Mouse (Mus musculus) limb, embryonic 12.5 days (tissue): ENCODE results near the gene Tasp1. TPM values are rescaled to one million over a fixed set of nuclear protein-coding genes. Genes with fewer than 3 reads are reported as not detected.
"Not testable (repeated sequence)": the region's sequence is repeated elsewhere in the genome, so short reads cannot be mapped to it uniquely, and the experiment has no call there.

Experiments
- ATAC-seq: fragments of 200-750 bp; cut with Nextera tagmentation; 2 replicates; pipeline ENCODE4 v1.8.0; 2017; ENCODE audit warnings: low read depth, moderate TSS enrichment; ENCODE audit not compliant: insufficient number of reproducible peaks, insufficient read depth, low FRiP score, low TSS enrichment
- H3K27ac ChIP-seq: fragments of 300-500 bp; sonication (generic); 2 replicates; pipeline ENCODE4 v1.5.1; 2016; ENCODE audit warnings: mild to moderate bottlenecking, moderate library complexity
- H3K27me3 ChIP-seq: fragments of 300-500 bp; sonication (generic); 2 replicates; pipeline ENCODE4 v1.6.1; 2016; ENCODE audit warnings: mild to moderate bottlenecking, moderate library complexity
- H3K36me3 ChIP-seq: fragments of 300-500 bp; sonication (generic); 2 replicates; pipeline ENCODE4 v1.6.1; 2016; ENCODE audit warnings: mild to moderate bottlenecking, moderate library complexity
- H3K4me1 ChIP-seq: fragments of 300-500 bp; sonication (generic); replicated peaks from 2 replicates; pipeline ENCODE4 v1.6.1; 2016
- H3K4me2 ChIP-seq: fragments of 300-500 bp; sonication (generic); 2 replicates; pipeline ENCODE4 v1.6.1; 2016; ENCODE audit warnings: mild to moderate bottlenecking, moderate library complexity
- H3K4me3 ChIP-seq: fragments of 300-500 bp; sonication (generic); replicated peaks from 2 replicates; pipeline ENCODE4 v1.5.1; 2016; ENCODE audit warnings: mild to moderate bottlenecking
- H3K9ac ChIP-seq: fragments of 300-500 bp; sonication (generic); replicated peaks from 2 replicates; pipeline ENCODE4 v1.6.1; 2016; ENCODE audit warnings: mild to moderate bottlenecking, moderate library complexity
- H3K9me3 ChIP-seq: fragments of 300-500 bp; sonication (generic); 2 replicates; pipeline ENCODE4 v1.6.1; 2016; ENCODE audit warnings: mild to moderate bottlenecking, moderate library complexity
- WGBS: fragments of 180-500 bp; shearing (Covaris S2); methylation state at CpG from one replicate; pipeline ENCODE4 v1.1.7; 2016; 5-methylcytosine and 5-hydroxymethylcytosine counted together
- polyA plus RNA-seq: library from polyadenylated mRNA; unstranded; fragments of >200 nt; fragmentation: Nextera tagmentation; extraction: Ambion mirVana; gene quantifications from 2 replicates; pipeline ENCODE4 v1.2.1, GENCODE M21; 2016

Tasp1 gene
- polyA plus RNA-seq, 1 experiment from 2014 or later, result 21.6 TPM

DNA sequence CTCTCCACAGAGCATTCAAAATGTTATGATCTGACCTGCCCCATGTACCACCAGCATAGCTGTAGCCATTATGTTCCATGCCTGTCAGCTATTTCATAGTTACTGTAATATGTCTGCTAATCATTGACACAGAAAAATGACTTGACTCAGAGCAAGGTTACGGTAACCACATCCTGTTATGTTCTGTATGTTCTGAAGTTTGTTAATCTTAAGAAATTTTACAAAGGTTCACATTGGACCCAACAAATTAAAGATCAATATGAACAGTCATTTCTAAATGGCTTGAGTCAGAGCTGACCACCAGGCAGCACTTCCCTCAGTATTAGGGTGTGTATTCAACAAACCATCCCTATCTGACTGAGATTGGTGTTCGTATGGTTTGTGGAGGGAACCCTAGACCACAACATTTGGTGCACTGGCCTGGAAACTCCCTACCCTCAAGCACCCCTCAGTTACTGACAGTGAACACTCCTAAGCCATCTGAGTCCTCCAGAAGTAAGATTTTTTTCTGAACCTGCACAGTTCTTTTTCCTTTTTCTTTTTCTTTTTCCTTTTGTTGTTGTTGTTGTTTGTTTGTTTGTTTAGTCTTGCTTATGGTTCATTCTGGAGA, 24.0 kb downstream of the Tasp1 start:
- Histone ChIP-seq H3K9me3 (no peaks in the 10 kb centered on the region), H3K27me3 (no peaks in the 10 kb centered on the region), H3K4me3 (no peak overlapping the region), H3K27ac (no peak overlapping the region), H3K36me3 (peaks cover 20% of the 10 kb centered on the region), H3K4me1 (no peaks in the 10 kb centered on the region), H3K9ac (no peak overlapping the region), H3K4me2 (no peak overlapping the region)
- WGBS, result 84% methylated on average over 2 of the region's 2 CpGs
- ATAC-seq, result no peak

DNA sequence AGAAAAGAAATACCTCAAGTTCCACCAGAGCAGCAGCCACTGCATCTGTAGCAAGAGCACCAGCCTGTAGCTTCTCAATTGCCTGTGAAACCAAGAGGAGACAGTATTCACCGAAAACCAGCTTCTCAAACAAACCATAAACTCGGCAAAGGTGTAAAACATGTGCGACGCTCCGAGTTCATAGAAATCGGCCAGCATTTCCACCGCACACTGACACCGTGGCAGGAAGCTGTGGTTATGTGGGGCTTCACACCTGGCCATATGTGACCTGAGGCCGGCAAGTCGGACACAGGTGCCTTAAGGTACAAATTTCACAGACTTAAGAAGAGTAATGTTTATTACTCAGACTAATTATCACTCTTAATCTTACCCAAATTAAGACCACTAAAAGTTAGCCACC, 24.5 kb downstream of the Tasp1 start:
- ATAC-seq, result no peak
- Histone ChIP-seq H3K4me3 (no peak overlapping the region), H3K9ac (no peak overlapping the region), H3K27me3 (no peaks in the 10 kb centered on the region), H3K27ac (no peak overlapping the region), H3K9me3 (no peaks in the 10 kb centered on the region), H3K4me1 (no peaks in the 10 kb centered on the region), H3K36me3 (peaks cover 17% of the 10 kb centered on the region), H3K4me2 (no peak overlapping the region)
- WGBS, result 86% methylated on average over 10 of the region's 10 CpGs

- Histone ChIP-seq H3K36me3 (peaks cover 14% of the 10 kb centered on the region; the same call in 1 of the 2 replicates), H3K4me3 (no peak overlapping the region), H3K27me3 (no peaks in the 10 kb centered on the region), H3K4me1 (no peaks in the 10 kb centered on the region), H3K4me2 (no peak overlapping the region), H3K9ac (no peak overlapping the region), H3K9me3 (no peaks in the 10 kb centered on the region), H3K27ac (no peak overlapping the region)
- 80% methylated on average over 2 of the region's 2 CpGs for WGBS
- no peak for ATAC-seq
These were observed 29.1 kb downstream of the Tasp1 start for GRCm38 (mm10) chr2:140037459-140037858.

GRCm38 (mm10) chr2:140036854-140037253, 29.8 kb downstream of the Tasp1 start:
- Histone ChIP-seq H3K9me3 (no peaks in the 10 kb centered on the region), H3K4me2 (no peak overlapping the region), H3K27me3 (no peaks in the 10 kb centered on the region), H3K27ac (no peak overlapping the region), H3K36me3 (peaks cover 14% of the 10 kb centered on the region; the same call in 1 of the 2 replicates), H3K4me1 (no peaks in the 10 kb centered on the region), H3K9ac (no peak overlapping the region), H3K4me3 (no peak overlapping the region)
- no peak for ATAC-seq

DNA sequence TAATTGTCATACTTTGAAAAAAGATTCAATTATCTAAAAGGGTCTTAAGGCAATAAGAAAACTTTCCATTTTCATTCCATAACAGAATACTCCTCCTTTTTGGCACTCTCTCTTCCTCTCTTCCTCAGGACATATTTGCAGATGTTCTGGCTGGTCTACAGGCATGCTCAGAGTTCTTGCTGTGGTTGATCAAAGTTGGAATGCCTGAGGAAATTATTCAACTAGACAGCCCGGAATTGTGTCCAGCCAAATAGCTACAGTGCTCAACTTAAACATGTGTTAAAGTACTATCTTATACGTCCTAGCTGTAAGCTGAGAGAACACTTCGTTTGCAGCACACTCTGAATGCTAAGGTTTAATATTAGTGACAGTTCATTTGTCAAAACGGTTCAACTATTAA, 41.7 kb downstream of the Tasp1 start:
- H3K4me2 ChIP-seq, result no peak overlapping the region
- no peak overlapping the region for H3K4me3 ChIP-seq
- H3K27ac ChIP-seq, result no peak overlapping the region
- no peaks in the 10 kb centered on the region for H3K4me1 ChIP-seq
- no peak overlapping the region for H3K9ac ChIP-seq
- ATAC-seq, result no peak
- peaks cover 19% of the 10 kb centered on the region for H3K36me3 ChIP-seq
- H3K27me3 ChIP-seq, result no peaks in the 10 kb centered on the region
- H3K9me3 ChIP-seq, result no peaks in the 10 kb centered on the region
- 55% methylated on average over 4 of the region's 4 CpGs for WGBS

GRCm38 (mm10) chr2:140007406-140007805, 59.2 kb downstream of the Tasp1 start:
- Histone ChIP-seq H3K27ac (no peak overlapping the region), H3K36me3 (no peaks in the 10 kb centered on the region; the same call in 1 of the 2 replicates), H3K9ac (no peak overlapping the region), H3K9me3 (no peaks in the 10 kb centered on the region), H3K27me3 (no peaks in the 10 kb centered on the region), H3K4me3 (no peak overlapping the region), H3K4me1 (no peaks in the 10 kb centered on the region), H3K4me2 (no peak overlapping the region)
- WGBS, result 83% methylated on average over 3 of the region's 3 CpGs
- no peak for ATAC-seq

DNA sequence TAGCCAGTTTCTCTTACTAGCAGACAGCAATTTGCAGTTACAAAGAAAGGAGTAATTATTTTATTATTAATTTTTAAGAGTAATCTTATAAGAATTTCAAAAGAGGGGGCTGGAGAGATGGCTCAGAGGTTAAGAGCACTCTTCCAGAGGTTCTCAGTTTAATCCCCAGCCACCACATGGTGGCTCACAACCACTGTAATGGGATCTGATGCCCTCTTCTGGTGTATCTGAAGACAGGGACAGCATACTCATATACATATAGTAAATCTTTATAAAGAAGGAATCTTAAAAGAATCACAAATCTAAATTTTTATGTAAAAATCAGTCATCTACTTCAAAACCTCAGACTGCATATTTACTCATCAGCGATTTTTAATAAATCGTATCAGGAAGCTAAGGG, 68.4 kb downstream of the Tasp1 start:
- 92% methylated on average over 2 of the region's 2 CpGs for WGBS
- Histone ChIP-seq H3K9ac (no peak overlapping the region), H3K9me3 (no peaks in the 10 kb centered on the region), H3K27ac (no peak overlapping the region), H3K36me3 (peaks cover 7% of the 10 kb centered on the region), H3K27me3 (no peaks in the 10 kb centered on the region), H3K4me1 (no peaks in the 10 kb centered on the region), H3K4me3 (no peak overlapping the region), H3K4me2 (no peak overlapping the region)
- ATAC-seq, result no peak

GRCm38 (mm10) chr2:139989907-139990306, 76.7 kb downstream of the Tasp1 start:
- H3K9me3 ChIP-seq, H3K36me3 ChIP-seq, H3K4me3 ChIP-seq, ATAC-seq, H3K9ac ChIP-seq, H3K4me1 ChIP-seq, H3K27me3 ChIP-seq, H3K4me2 ChIP-seq, H3K27ac ChIP-seq: not testable (repeated sequence)
- 91% methylated on average over 1 of the region's 1 CpGs for WGBS

- H3K27me3 ChIP-seq, result no peaks in the 10 kb centered on the region
These were observed 99.2 kb downstream of the Tasp1 start for GRCm38 (mm10) chr2:139967451-139967850.

GRCm38 (mm10) chr2:139966288-139966687, 100.3 kb downstream of the Tasp1 start:
- no peak overlapping the region for H3K4me2 ChIP-seq
- H3K4me1 ChIP-seq, result 0 out of 2 replicates have a peak, but pooled peaks cover 3% of the 10 kb centered on the region
- WGBS, result 56% methylated on average over 3 of the region's 3 CpGs
- H3K36me3 ChIP-seq, result no peaks in the 10 kb centered on the region
- no peaks in the 10 kb centered on the region for H3K9me3 ChIP-seq
- H3K4me3 ChIP-seq, result no peak overlapping the region
- no peak overlapping the region for H3K9ac ChIP-seq
- no peak overlapping the region for H3K27ac ChIP-seq
- H3K27me3 ChIP-seq, result no peaks in the 10 kb centered on the region
- no peak for ATAC-seq

More at GRCm38 (mm10) chr2:139967451-139967850, 99.2 kb downstream of the Tasp1 start:
- Histone ChIP-seq H3K4me2 (no peak overlapping the region), H3K36me3 (no peaks in the 10 kb centered on the region), H3K27ac (no peak overlapping the region), H3K4me3 (no peak overlapping the region), H3K9ac (no peak overlapping the region), H3K9me3 (no peaks in the 10 kb centered on the region), H3K4me1 (0 out of 2 replicates have a peak, but pooled peaks cover 3% of the 10 kb centered on the region)
- WGBS, result 73% methylated on average over 2 of the region's 2 CpGs
- ATAC-seq, result no peak

- no peak for ATAC-seq
These were observed 117.8 kb downstream of the Tasp1 start for GRCm38 (mm10) chr2:139948843-139949242.

GRCm38 (mm10) chr2:139937581-139937980, 129.0 kb downstream of the Tasp1 start:
- H3K4me3 ChIP-seq, result no peak overlapping the region
- peaks cover 24% of the 10 kb centered on the region for H3K4me1 ChIP-seq
- peaks cover 7% of the 10 kb centered on the region; the same call in 1 of the 2 replicates for H3K36me3 ChIP-seq
- no peaks in the 10 kb centered on the region for H3K9me3 ChIP-seq
- 74% methylated on average over 2 of the region's 2 CpGs for WGBS
- H3K9ac ChIP-seq, result no peak overlapping the region
- no peak for ATAC-seq
- no peak overlapping the region for H3K27ac ChIP-seq
- no peaks in the 10 kb centered on the region for H3K27me3 ChIP-seq
- H3K4me2 ChIP-seq, result no peak overlapping the region

More at GRCm38 (mm10) chr2:139948843-139949242, 117.8 kb downstream of the Tasp1 start:
- H3K27me3 ChIP-seq, result no peaks in the 10 kb centered on the region
- H3K4me1 ChIP-seq, result 0 out of 2 replicates have a peak, but pooled peaks cover 2% of the 10 kb centered on the region
- H3K4me3 ChIP-seq, result no peak overlapping the region
- H3K9me3 ChIP-seq, result no peaks in the 10 kb centered on the region
- H3K27ac ChIP-seq, result 0 out of 2 replicates have a peak overlapping the region, but pooled peaks have one; percentile 47
- 61% methylated on average over 1 of the region's 1 CpGs for WGBS
- H3K9ac ChIP-seq, result no peak overlapping the region
- no peak overlapping the region for H3K4me2 ChIP-seq
- no peaks in the 10 kb centered on the region; the same call in 1 of the 2 replicates for H3K36me3 ChIP-seq
